Mouse (Mus musculus) midbrain, embryonic 12.5 days (tissue): Measurements from ENCODE around the gene Lrrc74a. TPM values are rescaled to one million over a fixed set of nuclear protein-coding genes. Genes with fewer than 3 reads are reported as not detected.

Source experiments
- ATAC-seq: fragments of 200-750 bp; cut with Nextera tagmentation; 2 replicates; pipeline ENCODE4 v1.8.0; 2017; ENCODE audit warnings: low read depth, moderate TSS enrichment, moderate library complexity; ENCODE audit not compliant: low FRiP score
- H3K27ac ChIP-seq: fragments of 300-500 bp; sonication (generic); replicated peaks from 2 replicates; pipeline ENCODE4 v1.5.1; 2016; ENCODE audit warnings: mild to moderate bottlenecking
- H3K27me3 ChIP-seq: fragments of 300-500 bp; sonication (generic); 2 replicates; pipeline ENCODE4 v1.6.1; 2016; ENCODE audit warnings: mild to moderate bottlenecking
- H3K36me3 ChIP-seq: fragments of 300-500 bp; sonication (generic); 2 replicates; pipeline ENCODE4 v1.6.1; 2016
- H3K4me1 ChIP-seq: fragments of 300-500 bp; sonication (generic); 2 replicates; pipeline ENCODE4 v1.6.1; 2016
- H3K4me2 ChIP-seq: fragments of 300-500 bp; sonication (generic); replicated peaks from 2 replicates; pipeline ENCODE4 v1.6.1; 2016; ENCODE audit warnings: mild to moderate bottlenecking, moderate library complexity
- H3K4me3 ChIP-seq: fragments of 300-500 bp; sonication (generic); 2 replicates; pipeline ENCODE4 v1.5.1; 2016; ENCODE audit warnings: mild to moderate bottlenecking
- H3K9ac ChIP-seq: fragments of 300-500 bp; sonication (generic); replicated peaks from 2 replicates; pipeline ENCODE4 v1.6.1; 2016; ENCODE audit warnings: mild to moderate bottlenecking, moderate library complexity
- H3K9me3 ChIP-seq: fragments of 300-500 bp; sonication (generic); 2 replicates; pipeline ENCODE4 v1.6.1; 2016; ENCODE audit warnings: mild to moderate bottlenecking
- WGBS: fragments of 180-500 bp; shearing (Covaris S2); methylation state at CpG from one replicate; pipeline ENCODE4 v1.1.7; 2016; 5-methylcytosine and 5-hydroxymethylcytosine counted together
- polyA plus RNA-seq: library from polyadenylated mRNA; unstranded; fragments of >200 nt; fragmentation: Nextera tagmentation; extraction: Ambion mirVana; gene quantifications from 2 replicates; pipeline ENCODE4 v1.2.1, GENCODE M21; 2016

Gene Lrrc74a
- polyA plus RNA-seq: not detected in 2 replicates

- no peaks in the 10 kb centered on the region for H3K36me3 ChIP-seq
- no peak within 1 kb of the TSS for H3K9ac ChIP-seq
- no peak within 1 kb of the TSS for H3K4me2 ChIP-seq
- H3K4me1 ChIP-seq: no peaks in the 10 kb centered on the region
- WGBS: 93% methylated on average over 8 of the region's 8 CpGs
- H3K4me3 ChIP-seq: no peak within 1 kb of the TSS
- H3K27me3 ChIP-seq: no peaks in the 10 kb centered on the region
- no peak for ATAC-seq
- no peaks in the 10 kb centered on the region for H3K9me3 ChIP-seq
- H3K27ac ChIP-seq: no peak within 1 kb of the TSS
These were observed at the start of gene Lrrc74a for GRCm38 (mm10) chr12:86734319-86734810. TSS of gene Lrrc74a (plus strand) at chr12:86734369.

DNA sequence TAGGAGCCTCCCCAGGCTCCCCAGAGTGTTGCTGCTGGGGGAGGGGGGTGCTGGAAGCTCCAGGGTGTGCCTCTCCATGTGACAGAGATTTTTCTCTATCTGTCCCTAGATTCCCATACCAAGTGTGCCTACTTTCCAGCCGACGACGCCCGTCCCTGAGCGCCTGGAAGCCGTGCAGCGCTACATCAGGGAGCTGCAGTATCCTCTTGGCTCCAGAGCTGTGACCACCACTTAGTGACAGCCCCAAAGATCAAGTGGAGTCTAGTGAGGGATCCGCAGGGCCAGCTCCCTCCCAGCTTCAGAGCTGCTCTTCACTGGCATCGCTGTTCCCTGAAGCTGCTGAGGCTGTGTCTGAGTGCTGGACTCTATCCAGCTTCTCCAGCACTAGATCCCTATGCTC is 48.9 kb upstream of the Lrrc74a start:
- no peak overlapping the region for H3K4me2 ChIP-seq
- peaks cover 64% of the 10 kb centered on the region for H3K36me3 ChIP-seq
- no peaks in the 10 kb centered on the region for H3K27me3 ChIP-seq
- H3K27ac ChIP-seq: no peak overlapping the region
- no peak overlapping the region for H3K9ac ChIP-seq
- H3K9me3 ChIP-seq: no peaks in the 10 kb centered on the region
- H3K4me3 ChIP-seq: no peak overlapping the region
- H3K4me1 ChIP-seq: peaks cover 29% of the 10 kb centered on the region
- 82% methylated on average over 9 of the region's 9 CpGs for WGBS
- no peak for ATAC-seq

DNA sequence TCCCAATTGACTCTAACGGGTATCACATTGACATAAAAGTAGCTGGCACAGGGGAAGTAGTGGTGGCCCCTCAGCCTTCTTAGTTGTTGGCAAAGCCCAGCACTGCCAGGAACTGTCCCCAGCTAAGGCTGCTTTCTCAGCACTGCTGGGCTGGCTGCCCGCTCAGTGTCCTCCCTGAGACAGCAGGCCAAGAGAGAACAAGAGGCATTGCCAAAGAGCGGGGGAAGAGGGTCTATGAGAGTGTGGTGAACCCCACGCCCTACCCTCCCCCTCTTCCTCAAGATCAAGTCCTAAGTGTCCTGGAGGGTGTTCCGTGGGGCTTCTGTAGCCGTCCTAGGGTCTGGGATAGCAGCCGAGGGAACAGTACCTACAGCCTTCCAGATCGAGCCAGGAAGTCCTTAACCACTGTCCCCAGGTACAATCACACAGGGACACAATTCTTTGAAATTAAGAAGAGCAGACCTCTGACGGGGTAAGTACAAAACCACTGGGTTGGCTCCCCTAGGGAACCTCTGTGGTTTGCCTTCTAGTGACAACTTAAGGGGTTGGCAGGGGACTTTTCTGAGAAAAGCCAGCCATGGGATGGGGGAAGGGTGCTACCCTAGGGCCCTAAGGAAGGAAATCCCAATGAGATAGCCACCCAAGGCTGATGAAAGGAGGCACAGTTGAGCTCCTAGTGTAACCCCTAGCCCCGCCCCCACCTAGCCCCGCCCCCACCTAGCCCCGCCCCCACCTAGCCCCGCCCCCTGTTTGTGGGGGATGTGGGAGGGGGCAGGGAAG is 47.4 kb upstream of the Lrrc74a start:
- H3K4me2 ChIP-seq: no peak overlapping the region
- WGBS: 56% methylated on average over 13 of the region's 13 CpGs
- no peak overlapping the region for H3K9ac ChIP-seq
- H3K4me3 ChIP-seq: no peak overlapping the region
- no peaks in the 10 kb centered on the region for H3K27me3 ChIP-seq
- peaks cover 19% of the 10 kb centered on the region for H3K4me1 ChIP-seq
- no peaks in the 10 kb centered on the region for H3K9me3 ChIP-seq
- peaks cover 78% of the 10 kb centered on the region for H3K36me3 ChIP-seq
- 0 out of 2 replicates have a peak overlapping the region, but pooled peaks have one; percentile 10 for H3K27ac ChIP-seq
- ATAC-seq: no peak

DNA sequence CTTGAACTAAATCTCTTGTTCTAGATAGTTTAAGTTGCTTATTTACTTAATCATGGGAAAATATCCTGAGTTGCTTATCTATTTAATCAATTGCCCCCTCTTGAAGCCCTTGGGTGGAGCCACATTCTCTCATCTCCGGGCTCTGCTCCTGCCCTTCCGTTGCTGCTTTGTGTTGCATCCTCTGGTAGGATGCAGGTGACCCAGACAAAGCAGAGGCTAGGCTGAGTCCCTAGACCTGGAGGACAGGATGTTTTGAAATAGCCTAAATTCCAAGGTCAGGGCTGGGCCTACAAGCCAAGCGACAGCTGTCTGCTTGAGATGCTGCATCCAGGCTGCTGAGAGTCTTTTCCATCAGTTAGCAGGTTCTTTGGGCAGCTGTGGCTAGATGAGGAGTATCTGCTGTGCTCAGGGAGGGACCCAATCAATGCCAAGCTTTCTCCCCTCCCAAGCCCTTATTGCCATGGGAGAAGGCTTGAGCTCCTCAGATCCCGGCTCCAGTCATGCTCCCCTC is 46.7 kb upstream of the Lrrc74a start:
- Histone ChIP-seq H3K4me3 (no peak overlapping the region), H3K27ac (no peak overlapping the region; the same call in 1 of the 2 replicates), H3K36me3 (peaks cover 83% of the 10 kb centered on the region), H3K4me1 (peaks cover 11% of the 10 kb centered on the region), H3K9ac (no peak overlapping the region), H3K4me2 (no peak overlapping the region), H3K9me3 (no peaks in the 10 kb centered on the region), H3K27me3 (no peaks in the 10 kb centered on the region)
- WGBS: 78% methylated on average over 4 of the region's 4 CpGs
- ATAC-seq: no peak

DNA sequence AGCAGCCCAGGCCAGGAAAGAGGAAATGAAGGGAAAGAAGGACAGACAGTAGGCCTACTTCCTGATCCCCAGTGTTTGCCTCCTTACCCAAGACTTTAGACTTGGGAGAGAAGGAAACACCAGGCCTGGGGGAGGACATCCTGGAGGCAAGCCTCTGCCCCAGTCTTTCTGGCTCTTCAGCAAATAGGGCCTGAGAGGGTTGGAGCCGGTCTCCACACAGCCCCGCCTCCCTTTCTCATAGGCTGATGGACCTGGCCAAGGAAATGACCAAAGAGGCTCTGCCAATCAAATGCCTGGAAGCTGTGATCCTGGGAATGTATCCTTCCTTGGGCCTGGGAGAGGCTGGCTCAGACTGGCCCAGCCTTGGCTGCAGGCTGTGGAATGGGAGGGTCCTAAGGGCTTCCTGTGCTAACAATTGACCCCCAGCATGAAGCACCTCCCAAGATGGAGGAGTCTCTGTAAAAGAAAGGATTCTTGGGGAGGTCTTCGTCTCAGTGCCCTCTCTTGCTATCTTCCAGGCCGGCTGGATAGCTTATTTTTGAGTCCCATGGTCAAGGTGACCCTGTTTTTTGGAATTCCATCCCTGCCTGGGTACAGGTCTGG is 46.1 kb upstream of the Lrrc74a start:
- WGBS: 76% methylated on average over 4 of the region's 4 CpGs

DNA sequence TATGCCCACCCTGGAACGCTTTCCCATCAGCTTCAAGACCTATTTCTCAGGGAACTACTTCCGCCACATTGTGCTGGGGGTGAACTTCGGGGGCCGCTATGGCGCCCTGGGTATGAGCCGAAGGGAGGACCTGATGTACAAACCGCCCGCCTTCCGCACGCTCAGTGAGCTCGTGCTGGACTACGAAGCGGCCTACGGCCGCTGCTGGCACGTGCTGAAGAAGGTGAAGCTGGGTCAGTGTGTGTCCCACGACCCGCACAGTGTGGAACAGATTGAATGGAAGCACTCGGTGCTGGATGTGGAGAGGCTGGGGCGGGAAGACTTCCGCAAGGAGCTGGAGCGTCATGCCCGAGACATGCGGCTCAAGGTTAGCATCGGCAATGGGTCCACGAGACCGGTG is 45.3 kb upstream of the Lrrc74a start:
- Histone ChIP-seq H3K9me3 (no peaks in the 10 kb centered on the region), H3K4me3 (no peak overlapping the region), H3K27ac (no peak overlapping the region), H3K4me2 (no peak overlapping the region), H3K27me3 (no peaks in the 10 kb centered on the region), H3K36me3 (peaks cover 80% of the 10 kb centered on the region), H3K9ac (no peak overlapping the region), H3K4me1 (no peaks in the 10 kb centered on the region; the same call in 1 of the 2 replicates)
- no peak for ATAC-seq
- WGBS: 96% methylated on average over 27 of the region's 27 CpGs

More for the DNA sequence above, 46.1 kb upstream of the Lrrc74a start:
- no peaks in the 10 kb centered on the region for H3K9me3 ChIP-seq
- H3K4me3 ChIP-seq: no peak overlapping the region
- H3K27me3 ChIP-seq: no peaks in the 10 kb centered on the region
- H3K27ac ChIP-seq: no peak overlapping the region; the same call in 1 of the 2 replicates
- H3K4me2 ChIP-seq: no peak overlapping the region
- no peak for ATAC-seq
- H3K4me1 ChIP-seq: peaks cover 5% of the 10 kb centered on the region; the same call in 1 of the 2 replicates
- H3K36me3 ChIP-seq: peaks cover 80% of the 10 kb centered on the region
- H3K9ac ChIP-seq: no peak overlapping the region

DNA sequence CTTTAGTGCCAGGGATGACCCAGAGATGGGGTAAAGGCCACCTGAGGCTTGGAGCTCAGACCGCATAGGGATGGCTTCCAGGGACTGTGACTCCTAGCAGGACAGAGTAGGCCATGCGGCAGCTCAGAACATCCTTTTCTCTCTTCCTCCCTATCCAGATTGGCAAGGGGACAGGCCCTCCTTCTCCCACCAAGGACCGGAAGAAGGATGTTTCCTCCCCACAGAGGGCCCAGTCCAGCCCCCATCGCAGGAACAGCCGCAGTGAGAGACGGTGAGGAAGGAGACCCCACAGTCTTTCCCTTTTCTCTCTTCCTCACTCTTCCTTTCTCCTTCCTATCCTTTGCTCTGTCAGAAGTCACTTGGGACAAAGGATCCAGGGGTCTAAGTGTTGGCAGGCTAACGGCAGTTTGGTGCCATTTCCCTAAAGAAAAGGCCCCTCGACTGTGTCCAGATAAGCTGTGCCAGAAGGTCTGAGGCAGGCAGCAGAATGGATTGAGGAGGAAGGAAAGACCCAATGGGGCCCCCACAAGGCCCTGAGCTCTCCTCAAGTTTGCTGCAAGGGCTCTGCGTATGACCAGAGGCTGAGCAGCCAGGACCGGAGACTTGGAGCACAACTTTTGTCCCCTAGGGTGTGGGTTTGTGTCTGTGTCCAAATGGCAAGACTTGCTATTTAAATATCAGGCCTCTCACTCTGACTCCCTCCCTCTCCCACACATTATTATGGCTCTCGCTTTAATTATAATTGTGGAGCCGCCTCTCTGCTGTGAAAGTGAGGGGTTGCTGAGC is 43.3 kb upstream of the Lrrc74a start:
- Histone ChIP-seq H3K27ac (no peak overlapping the region), H3K9ac (no peak overlapping the region), H3K4me3 (no peak overlapping the region), H3K36me3 (peaks cover 87% of the 10 kb centered on the region), H3K4me1 (no peaks in the 10 kb centered on the region), H3K27me3 (no peaks in the 10 kb centered on the region), H3K4me2 (no peak overlapping the region), H3K9me3 (no peaks in the 10 kb centered on the region)
- 87% methylated on average over 12 of the region's 12 CpGs for WGBS
- ATAC-seq: no peak

- Histone ChIP-seq H3K27me3 (no peaks in the 10 kb centered on the region), H3K4me1 (no peaks in the 10 kb centered on the region), H3K27ac (no peak overlapping the region), H3K36me3 (peaks cover 77% of the 10 kb centered on the region), H3K4me2 (no peak overlapping the region), H3K9me3 (no peaks in the 10 kb centered on the region; the same call in 1 of the 2 replicates), H3K9ac (no peak overlapping the region), H3K4me3 (no peak overlapping the region)
- no peak for ATAC-seq
- 76% methylated on average over 5 of the region's 5 CpGs for WGBS
These were observed 41.5 kb upstream of the Lrrc74a start for GRCm38 (mm10) chr12:86692471-86693356.

GRCm38 (mm10) chr12:86693389-86693788 is 40.8 kb upstream of the Lrrc74a start:
- Histone ChIP-seq H3K4me1 (peaks cover 3% of the 10 kb centered on the region; the same call in 1 of the 2 replicates), H3K36me3 (peaks cover 70% of the 10 kb centered on the region), H3K9me3 (no peaks in the 10 kb centered on the region; the same call in 1 of the 2 replicates), H3K4me2 (no peak overlapping the region), H3K9ac (no peak overlapping the region), H3K27me3 (no peaks in the 10 kb centered on the region), H3K27ac (no peak overlapping the region), H3K4me3 (no peak overlapping the region)
- no peak for ATAC-seq

- Histone ChIP-seq H3K9ac (no peak overlapping the region), H3K4me3 (no peak overlapping the region), H3K27me3 (no peaks in the 10 kb centered on the region), H3K36me3 (peaks cover 60% of the 10 kb centered on the region), H3K4me1 (peaks cover 12% of the 10 kb centered on the region; the same call in 1 of the 2 replicates), H3K27ac (no peak overlapping the region), H3K9me3 (no peaks in the 10 kb centered on the region; the same call in 1 of the 2 replicates), H3K4me2 (no peak overlapping the region)
- ATAC-seq: no peak
- WGBS: 82% methylated on average over 1 of the region's 1 CpGs
These were observed 39.7 kb upstream of the Lrrc74a start for GRCm38 (mm10) chr12:86694441-86694840.

DNA sequence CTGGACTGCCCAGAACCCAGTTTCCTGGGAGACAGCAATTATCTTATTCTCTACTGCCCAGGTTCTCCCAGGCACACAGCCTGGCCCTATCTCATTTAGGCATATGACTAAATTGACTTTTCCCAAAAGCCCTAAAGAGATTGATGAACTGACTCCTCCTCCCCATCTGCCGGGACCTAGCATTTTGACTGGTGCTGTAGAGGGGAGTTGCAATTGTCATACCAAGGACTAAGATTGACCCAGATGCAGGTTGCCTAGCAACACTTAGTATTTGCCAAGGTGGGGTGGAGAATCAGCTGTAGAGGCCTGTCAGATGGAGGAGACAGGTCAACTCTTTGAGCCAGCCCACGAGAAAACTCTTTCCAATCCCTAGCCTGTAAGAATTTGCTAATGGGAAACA is 36.2 kb upstream of the Lrrc74a start:
- peaks cover 31% of the 10 kb centered on the region for H3K4me1 ChIP-seq
- H3K9ac ChIP-seq: no peak overlapping the region
- H3K27ac ChIP-seq: no peak overlapping the region
- ATAC-seq: no peak
- 49% methylated on average over 2 of the region's 2 CpGs for WGBS
- H3K27me3 ChIP-seq: no peaks in the 10 kb centered on the region
- no peak overlapping the region for H3K4me3 ChIP-seq
- no peaks in the 10 kb centered on the region; the same call in 1 of the 2 replicates for H3K9me3 ChIP-seq
- peaks cover 32% of the 10 kb centered on the region for H3K36me3 ChIP-seq
- no peak overlapping the region for H3K4me2 ChIP-seq
